Mouse (Mus musculus) hindbrain, postnatal 0 days (tissue): ENCODE data around the gene Hormad2. TPM values are rescaled to one million over a fixed set of nuclear protein-coding genes. Genes with fewer than 3 reads are reported as not detected.

Experiments used
- ATAC-seq: fragments of 200-750 bp; cut with Nextera tagmentation; 2 replicates; pipeline ENCODE4 v1.8.0; 2017; ENCODE audit warnings: mild to moderate bottlenecking, moderate TSS enrichment, moderate library complexity
- DNase-seq: peaks from one replicate; pipeline ENCODE4 v3.0.0-alpha.2; 2015; ENCODE audit warnings: low spot score
- H3K27ac ChIP-seq: fragments of 300-500 bp; sonication (generic); 2 replicates; pipeline ENCODE4 v1.5.1; 2014; ENCODE audit warnings: mild to moderate bottlenecking
- H3K27me3 ChIP-seq: fragments of 300-500 bp; sonication (generic); 2 replicates; pipeline ENCODE4 v1.6.1; 2014; ENCODE audit warnings: low read length, mixed read lengths; ENCODE audit not compliant: insufficient read depth
- H3K36me3 ChIP-seq: fragments of 300-500 bp; sonication (generic); 2 replicates; pipeline ENCODE4 v1.6.1; 2014; ENCODE audit warnings: low read length, mixed read lengths; ENCODE audit not compliant: insufficient read depth
- H3K4me1 ChIP-seq: fragments of 300-500 bp; sonication (generic); 2 replicates; pipeline ENCODE4 v1.6.1; 2014; ENCODE audit warnings: antibody characterized with exemption, low read length, mixed read lengths; ENCODE audit not compliant: insufficient read depth
- H3K4me2 ChIP-seq: fragments of 300-500 bp; sonication (generic); 2 replicates; pipeline ENCODE4 v1.6.1; 2014; ENCODE audit warnings: low read depth, mild to moderate bottlenecking, low read length, moderate library complexity, mixed read lengths
- H3K4me3 ChIP-seq: fragments of 300-500 bp; sonication (generic); 2 replicates; pipeline ENCODE4 v1.5.1; 2014; ENCODE audit warnings: low read length
- H3K9ac ChIP-seq: fragments of 300-500 bp; sonication (generic); replicated peaks from 2 replicates; pipeline ENCODE4 v1.6.1; 2014; ENCODE audit warnings: mild to moderate bottlenecking, low read length, moderate library complexity, mixed read lengths
- H3K9me3 ChIP-seq: fragments of 300-500 bp; sonication (generic); 2 replicates; pipeline ENCODE4 v1.6.1; 2016; ENCODE audit warnings: low read length, mixed read lengths
- CTCF ChIP-seq: IDR thresholded peaks from 2 replicates; pipeline ENCODE4 v1.5.1; 2016; ENCODE audit warnings: antibody characterized with exemption, control low read depth, low read depth
- WGBS: fragments of 180-500 bp; shearing (Covaris S2); extraction: QIAGEN DNeasy Blood & Tissue Kit; methylation state at CpG from one replicate; pipeline ENCODE4 v1.1.7; 2014; 5-methylcytosine and 5-hydroxymethylcytosine counted together
- polyA plus RNA-seq: library from polyadenylated mRNA; unstranded; fragments of >200 nt; fragmentation: Nextera tagmentation; extraction: Ambion mirVana; gene quantifications from 2 replicates; pipeline ENCODE4 v1.2.1, GENCODE M21; 2015
- total RNA-seq: library from RNA; depleted of rRNA; stranded (reverse); fragments of >200 nt; gene quantifications from 2 replicates; pipeline ENCODE4 v1.2.3, GENCODE M21; 2014; rRNA removed

Hormad2 gene
- total and polyA plus RNA-seq, 2 experiments from 2014 or later = not detected

GRCm38 (mm10) chr11:4298615-4299014 is 142.3 kb downstream of the Hormad2 start:
- WGBS = 49% methylated on average over 7 of the region's 7 CpGs
- no peak for TF ChIP-seq CTCF

GRCm38 (mm10) chr11:4297753-4298152 is 143.2 kb downstream of the Hormad2 start:
- WGBS = 79% methylated on average over 3 of the region's 3 CpGs
- Histone ChIP-seq H3K9me3 (no peaks in the 10 kb centered on the region), H3K4me2 (no peak overlapping the region), H3K27ac (no peak overlapping the region), H3K36me3 (no peaks in the 10 kb centered on the region), H3K9ac (no peak overlapping the region), H3K27me3 (no peaks in the 10 kb centered on the region), H3K4me1 (peaks cover 10% of the 10 kb centered on the region), H3K4me3 (no peak overlapping the region)
- no peak for DNase-seq
- no peak for ATAC-seq
- TF ChIP-seq CTCF = no peak

More at GRCm38 (mm10) chr11:4298615-4299014, 142.3 kb downstream of the Hormad2 start:
- no peaks in the 10 kb centered on the region for H3K27me3 ChIP-seq
- ATAC-seq (no peak), DNase-seq (no peak)
- no peaks in the 10 kb centered on the region for H3K36me3 ChIP-seq
- no peak overlapping the region for H3K9ac ChIP-seq
- no peak overlapping the region for H3K27ac ChIP-seq
- no peak overlapping the region for H3K4me3 ChIP-seq
- peaks cover 10% of the 10 kb centered on the region for H3K4me1 ChIP-seq
- H3K9me3 ChIP-seq = no peaks in the 10 kb centered on the region
- H3K4me2 ChIP-seq = no peak overlapping the region

- Histone ChIP-seq H3K27me3 (no peaks in the 10 kb centered on the region), H3K9ac (no peak overlapping the region), H3K36me3 (no peaks in the 10 kb centered on the region), H3K4me2 (no peak overlapping the region), H3K4me1 (peaks cover 10% of the 10 kb centered on the region), H3K9me3 (no peaks in the 10 kb centered on the region), H3K27ac (no peak overlapping the region), H3K4me3 (no peak overlapping the region)
- ATAC-seq = no peak
- no peak for TF ChIP-seq CTCF
- 65% methylated on average over 10 of the region's 10 CpGs for WGBS
- DNase-seq = no peak
Measured at GRCm38 (mm10) chr11:4296610-4297275, 144.2 kb downstream of the Hormad2 start.

Other genes starting within 250 kb of the Hormad2 start
- 20.6 and 20.7 TPM in 2 replicates for gene Castor1, start 222.9 kb downstream of the Hormad2 start, total RNA-seq
- 10.6 and 12.4 TPM in 2 replicates for gene Castor1, start 222.9 kb downstream of the Hormad2 start, polyA plus RNA-seq
- gene Osm, start 204.7 kb downstream of the Hormad2 start, total RNA-seq = 0.40 TPM in 1 of 2 replicates, not detected in the other
- 0.08 TPM in 1 of 2 replicates, not detected in the other for gene Osm, start 204.7 kb downstream of the Hormad2 start, polyA plus RNA-seq
- gene Lif, start 183.5 kb downstream of the Hormad2 start, total RNA-seq = 0.21 and 0.22 TPM in 2 replicates
- 0.08 and 0.10 TPM in 2 replicates for gene Lif, start 183.5 kb downstream of the Hormad2 start, polyA plus RNA-seq
- 82.6 and 89.2 TPM in 2 replicates for gene Mtmr3, start 153.8 kb upstream of the Hormad2 start, total RNA-seq
- 23.7 and 25.8 TPM in 2 replicates for gene Mtmr3, start 153.8 kb upstream of the Hormad2 start, polyA plus RNA-seq
- not detected in 2 replicates for gene Gm11032, start 179.0 kb upstream of the Hormad2 start, total RNA-seq
- not detected in 2 replicates for gene Gm11032, start 179.0 kb upstream of the Hormad2 start, polyA plus RNA-seq
- gene Ascc2, start 196.6 kb upstream of the Hormad2 start, total RNA-seq = 15.0 and 15.5 TPM in 2 replicates
- gene Ascc2, start 196.6 kb upstream of the Hormad2 start, polyA plus RNA-seq = 13.6 and 13.8 TPM in 2 replicates